Mouse (Mus musculus): ENCODE measurements around the gene Rhoj.

DNA sequence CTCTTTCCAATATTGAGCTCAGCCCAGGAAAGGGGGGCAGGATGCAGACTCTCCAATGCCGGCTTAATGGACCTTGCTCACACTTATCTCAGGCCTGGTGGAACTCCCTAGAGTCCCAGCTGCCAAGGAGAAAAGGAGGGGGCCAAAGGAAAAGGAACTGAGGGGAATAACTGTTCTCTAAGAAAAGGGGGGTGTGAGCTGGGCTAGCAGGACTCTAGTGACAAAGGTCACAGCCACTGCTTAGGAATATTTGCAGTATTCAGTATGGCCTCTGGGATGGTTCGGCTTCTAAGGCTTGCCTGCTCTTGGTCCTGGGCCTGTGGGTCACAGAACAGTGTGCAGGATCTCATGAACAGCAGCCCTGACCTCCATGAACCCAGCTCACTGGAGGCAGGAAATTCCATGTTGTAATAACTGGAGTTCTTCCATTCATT is 61.3 kb downstream of the Rhoj start:
- peak; percentile 21 for TF ChIP-seq CTCF (IDR thresholded peaks at IDR 0.05)
- TF ChIP-seq POLR2A (IDR thresholded peaks at IDR 0.05; ENCODE audit: insufficient read depth, low read depth, low read length): no peak
- TF ChIP-seq EP300 (IDR thresholded peaks at IDR 0.05; ENCODE audit: insufficient read depth, low read depth, low read length): 0 out of 2 replicates have a peak, but pooled peaks have one; percentile 31

Measured in heart, adult 2 months (tissue).